Mouse (Mus musculus): ENCODE data around the gene Hgd.

GRCm38 (mm10) chr16:37615429-37615828 lies 35.5 kb downstream of the Hgd start:
- TF ChIP-seq GATA1 (IDR thresholded peaks at IDR 0.05; ENCODE audit: low read length) (no peak), TAL1 (IDR thresholded peaks at IDR 0.05; ENCODE audit: low read length) (no peak)
